Mouse (Mus musculus) embryonic fibroblast, embryonic 13.5 days (primary cell): ENCODE measurements at regions not wholly inside any gene's neighbourhood (a gene's known extent, or its start where the extent isn't known, plus 50 kb on each side); places are given as distances from the start of the nearest gene placed in this dataset.

Experiments used
- CTCF ChIP-seq: IDR thresholded peaks from 2 replicates; pipeline ENCODE4 v1.5.1; 2011; ENCODE audit warnings: mild to moderate bottlenecking, control low read depth, low read length, moderate library complexity, borderline replicate concordance; ENCODE audit not compliant: insufficient read depth
- POLR2A ChIP-seq: IDR thresholded peaks from 2 replicates; pipeline ENCODE4 v1.6.1; 2011; ENCODE audit warnings: low read depth, mild to moderate bottlenecking, control low read depth, low read length, moderate library complexity

- no peak for TF ChIP-seq POLR2A
- no peak for TF ChIP-seq CTCF
Measured at GRCm38 (mm10) chr13:60319861-60320602, 142.9 kb upstream of the Gas1 start.
